9 mouse cellular contexts compared by ENCODE assay signal in the genomic region with DNA sequence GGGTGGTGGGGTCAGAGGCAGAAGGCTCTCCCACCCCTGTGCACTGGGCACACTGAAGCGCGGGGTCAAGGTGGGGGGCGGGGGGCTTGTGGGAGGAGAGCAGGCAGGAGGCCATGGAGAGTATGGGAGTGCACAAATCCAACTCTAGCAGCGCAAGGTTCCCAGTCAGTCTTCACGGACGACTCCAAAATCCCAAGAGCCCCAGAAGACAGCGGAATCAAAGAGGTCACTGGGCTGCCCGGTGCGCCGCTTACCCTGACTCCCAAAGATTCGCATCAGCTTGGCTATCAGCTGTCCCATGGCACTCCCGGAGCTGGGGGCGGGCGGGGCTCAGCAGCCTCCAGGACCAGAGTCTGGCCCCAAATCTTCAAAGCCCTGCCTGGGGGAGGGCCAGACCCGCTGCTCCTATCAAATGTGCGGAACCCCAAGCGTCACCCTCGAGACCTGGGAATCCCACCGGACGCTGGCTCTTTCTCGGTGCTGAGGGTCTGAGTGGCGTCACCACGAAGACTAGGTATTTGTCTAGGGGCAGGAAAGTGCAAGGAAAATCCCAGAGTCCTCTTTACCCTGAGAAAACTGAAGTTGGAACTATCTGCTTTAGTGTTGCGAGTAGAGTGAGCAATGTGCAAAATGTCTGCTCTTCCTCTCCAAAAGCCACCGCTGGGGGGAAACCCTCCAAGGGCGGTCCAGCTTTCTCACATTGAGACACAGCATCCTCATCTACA. TPM values are rescaled to one million over a fixed set of nuclear protein-coding genes. Genes with fewer than 3 reads are reported as not detected.
DNase-seq lines count a peak whose midpoint lies in the region; ATAC-seq and TF ChIP-seq lines count a peak whose summit lies in the region.
"Had no signal": no experiment of that assay in that cellular context is flagged by ENCODE, and none has a peak within 500 bp of the region (broad histone marks: within the 10 kb centered on the region; RNA-seq: fewer than 3 reads in every experiment).

A gene (minus strand): TSS at position 618 of the 725 bp plus-strand sequence.

- H3K9me3 ChIP-seq in intestine, postnatal 0 days (ENCODE audit: control insufficient read depth), result no peaks in the 10 kb centered on the region
- H3K9me3 ChIP-seq: G1E had no signal

- peak; percentile 18 to 25 for DNase-seq in cerebellum, adult 2 months
- DNase-seq in cerebellum, adult 11 months, result no peak
- DNase-seq in adrenal gland, postnatal 36 days, result peak; percentile 40 to 66
- DNase-seq in gastrocnemius, postnatal 25 days, result peak; percentile 55
- DNase-seq in lung, postnatal 4 days, result peak; percentile 75 to 79
- peak; percentile 60 to 70 for DNase-seq in spleen, adult 18-20 months
- DNase-seq in left cerebral cortex, adult 11 months (ENCODE audit: low spot score), result no peak

- TF ChIP-seq CTCF in cerebellum, adult 2 months (IDR thresholded peaks at IDR 0.05; ENCODE audit: borderline replicate concordance, insufficient read depth, low read depth, low read length), result no peak
- TF ChIP-seq CTCF in intestine, postnatal 0 days (IDR thresholded peaks at IDR 0.05; ENCODE audit: low read depth), result peak; percentile 53

- peak within 1 kb of the TSS; percentile 65 for H3K4me2 ChIP-seq in intestine, postnatal 0 days (replicated peaks; ENCODE audit: low read depth)

- ATAC-seq in intestine, postnatal 0 days, result no peak

- WGBS in cerebellum, adult 2 months, result 4% methylated on average over 26 of the region's 26 CpGs
- 4% methylated on average over 25 of the region's 26 CpGs for WGBS in intestine, postnatal 0 days

- H3K9ac ChIP-seq in intestine, postnatal 0 days (ENCODE audit: low read depth, low read length), result 0 out of 2 replicates have a peak within 1 kb of the TSS, but pooled peaks have one; percentile 17

- no peak for TF ChIP-seq POLR2A in cerebellum, adult 2 months (IDR thresholded peaks at IDR 0.05; ENCODE audit: borderline replicate concordance, insufficient read depth, low read length)

- no peaks in the 10 kb centered on the region for H3K36me3 ChIP-seq in intestine, postnatal 0 days (ENCODE audit: control insufficient read depth, insufficient read depth)
- H3K36me3 ChIP-seq: G1E had no signal

- no peaks in the 10 kb centered on the region for H3K27me3 ChIP-seq in cerebellum, adult 2 months (ENCODE audit: control insufficient read depth, insufficient read depth, low read length)
- H3K27me3 ChIP-seq in intestine, postnatal 0 days (replicated peaks; ENCODE audit: control insufficient read depth, insufficient read depth, low read length), result no peaks in the 10 kb centered on the region; the same call in 1 of the 2 replicates

- H3K27ac ChIP-seq in cerebellum, adult 2 months (ENCODE audit: insufficient read depth, low read length), result no peak within 1 kb of the TSS
- no peak within 1 kb of the TSS; the same call in 1 of the 2 replicates for H3K27ac ChIP-seq in intestine, postnatal 0 days (ENCODE audit: low read depth, low read length)

- no peaks in the 10 kb centered on the region; the same call in none of the 2 replicates for H3K4me1 ChIP-seq in cerebellum, adult 2 months (ENCODE audit: control insufficient read depth, insufficient read depth, low read length)
- H3K4me1 ChIP-seq in intestine, postnatal 0 days (replicated peaks; ENCODE audit: control insufficient read depth, insufficient read depth, low read length), result peaks cover 4% of the 10 kb centered on the region; the same call in 1 of the 2 replicates

- H3K4me3 ChIP-seq in cerebellum, adult 2 months (replicated peaks; ENCODE audit: insufficient read depth, low read depth, low read length), result peak within 1 kb of the TSS; percentile 61
- H3K4me3 ChIP-seq in intestine, postnatal 0 days (ENCODE audit: low read depth, low read length), result peak within 1 kb of the TSS; percentile 38

RNA-seq across cellular contexts. Expression of the gene that starts here (rescaled TPM):
- polyA plus RNA-seq in cerebellum, adult 2 months (2012; rRNA removed), result 2.0 and 2.2 TPM in 2 replicates
- total RNA-seq in adrenal gland, postnatal 36 days (2021), result under 1 TPM; 0.76 to 0.92 TPM
- total RNA-seq in gastrocnemius, postnatal 25 days (2021), result under 1 TPM in 1 of 2 experiments, not detected in 1; 0.27 TPM
- polyA plus RNA-seq in intestine, postnatal 0 days (2015; fragmentation: Nextera tagmentation; extraction: Ambion mirVana), result 4.2 and 4.4 TPM in 2 replicates
- polyA plus RNA-seq: G1E had no signal

Comparison
In these comparisons a context has a peak if more than half of its experiments do, and no peak if none do; other contexts are left out.
1. DNase-seq: peak in cerebellum, adult 2 months (2 of 2), lung, postnatal 4 days (2 of 2) and spleen, adult 18-20 months (2 of 2); none in cerebellum, adult 11 months (single experiment) and left cerebral cortex, adult 11 months (single experiment).
2. Peak in DNase-seq in adrenal gland, postnatal 36 days; RNA of the gene not detected or under 1 TPM.
3. Peak in DNase-seq in gastrocnemius, postnatal 25 days; RNA of the gene not detected or under 1 TPM.